Mouse (Mus musculus) heart, embryonic 12.5 days (tissue): ENCODE results near the gene Fkbp2. TPM values are rescaled to one million over a fixed set of nuclear protein-coding genes. Genes with fewer than 3 reads are reported as not detected.

Experiments used
- ATAC-seq: fragments of 200-750 bp; cut with Nextera tagmentation; 2 replicates; pipeline ENCODE4 v1.8.0; 2017; ENCODE audit warnings: moderate TSS enrichment, moderate library complexity; ENCODE audit not compliant: insufficient number of reproducible peaks, low FRiP score
- H3K27ac ChIP-seq: fragments of 300-500 bp; sonication (generic); 2 replicates; pipeline ENCODE4 v1.5.1; 2016; ENCODE audit warnings: mild to moderate bottlenecking, moderate library complexity; ENCODE audit not compliant: poor library complexity, severe bottlenecking
- H3K27me3 ChIP-seq: fragments of 300-500 bp; sonication (generic); replicated peaks from 2 replicates; pipeline ENCODE4 v1.6.1; 2016; ENCODE audit warnings: mild to moderate bottlenecking, moderate library complexity
- H3K36me3 ChIP-seq: fragments of 300-500 bp; sonication (generic); 2 replicates; pipeline ENCODE4 v1.6.1; 2016; ENCODE audit warnings: mild to moderate bottlenecking, moderate library complexity
- H3K4me1 ChIP-seq: fragments of 300-500 bp; sonication (generic); replicated peaks from 2 replicates; pipeline ENCODE4 v1.6.1; 2016; ENCODE audit warnings: mild to moderate bottlenecking
- H3K4me2 ChIP-seq: fragments of 300-500 bp; sonication (generic); 2 replicates; pipeline ENCODE4 v1.6.1; 2016; ENCODE audit warnings: mild to moderate bottlenecking, moderate library complexity
- H3K4me3 ChIP-seq: fragments of 300-500 bp; sonication (generic); 2 replicates; pipeline ENCODE4 v1.5.1; 2016; ENCODE audit warnings: mild to moderate bottlenecking
- H3K9ac ChIP-seq: fragments of 300-500 bp; sonication (generic); 2 replicates; pipeline ENCODE4 v1.6.1; 2016; ENCODE audit warnings: mild to moderate bottlenecking, moderate library complexity
- H3K9me3 ChIP-seq: fragments of 300-500 bp; sonication (generic); replicated peaks from 2 replicates; pipeline ENCODE4 v1.6.1; 2016; ENCODE audit warnings: mild to moderate bottlenecking, moderate library complexity
- WGBS: fragments of 180-500 bp; shearing (Covaris S2); methylation state at CpG from one replicate; pipeline ENCODE4 v1.1.7; 2016; 5-methylcytosine and 5-hydroxymethylcytosine counted together
- polyA plus RNA-seq: library from polyadenylated mRNA; unstranded; fragments of >200 nt; fragmentation: Nextera tagmentation; extraction: Ambion mirVana; gene quantifications from 2 replicates; pipeline ENCODE4 v1.2.1, GENCODE M21; 2016

Gene Fkbp2
- polyA plus RNA-seq, 1 experiment from 2014 or later = 81.9 TPM

- WGBS = under 1% methylated on average over 20 of the region's 20 CpGs
- no peak for ATAC-seq
- H3K9me3 ChIP-seq = no peaks in the 10 kb centered on the region
- peak overlapping the region; percentile 63 for H3K4me3 ChIP-seq
- peak overlapping the region; percentile 81 for H3K4me2 ChIP-seq
- peaks cover 25% of the 10 kb centered on the region for H3K36me3 ChIP-seq
- peaks cover 46% of the 10 kb centered on the region for H3K4me1 ChIP-seq
- no peaks in the 10 kb centered on the region for H3K27me3 ChIP-seq
- peak overlapping the region; percentile 77 for H3K9ac ChIP-seq
- H3K27ac ChIP-seq = no peak overlapping the region
Observed at GRCm38 (mm10) chr19:6969291-6969664, 11.0 kb downstream of the Fkbp2 start.

DNA sequence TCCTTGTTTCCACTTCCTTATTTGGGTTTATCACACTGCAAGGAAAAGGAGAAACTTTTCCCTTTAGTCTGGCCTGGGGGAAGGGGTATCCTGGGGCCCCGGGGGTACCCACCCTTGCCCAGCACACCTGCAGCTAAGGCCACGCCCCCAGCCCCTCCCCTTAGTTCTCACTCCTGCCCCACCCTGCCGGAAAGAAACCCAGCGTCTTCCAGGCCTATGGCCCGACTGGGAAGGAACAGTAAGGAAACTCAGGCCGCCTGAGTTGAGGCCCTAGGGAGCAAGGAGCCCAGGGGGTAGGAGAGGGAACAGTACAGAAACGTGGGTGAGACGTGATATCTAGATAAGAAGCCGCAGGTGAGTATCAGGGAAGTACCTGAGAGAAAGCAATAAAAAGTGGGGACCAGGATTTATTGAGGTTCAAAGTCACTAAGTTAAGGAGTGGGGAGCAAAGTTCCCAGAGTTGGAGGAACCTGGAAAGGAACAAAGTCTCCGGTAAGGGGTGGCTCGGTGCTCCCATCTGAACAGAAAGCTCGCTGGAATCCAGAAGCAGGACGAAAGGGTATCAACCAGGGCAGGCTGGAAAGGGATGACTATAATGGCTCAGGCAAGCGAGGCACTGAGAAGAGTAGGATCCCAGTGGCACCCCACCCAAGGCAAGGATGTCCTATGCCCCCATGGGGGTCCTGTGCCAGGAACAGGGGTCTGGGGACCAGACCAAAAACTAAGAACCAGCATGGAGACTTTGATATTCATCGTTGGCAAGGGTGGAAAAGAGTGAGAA, 11.6 kb downstream of the Fkbp2 start:
- Histone ChIP-seq H3K27me3 (no peaks in the 10 kb centered on the region), H3K36me3 (peaks cover 31% of the 10 kb centered on the region), H3K4me3 (peak overlapping the region; percentile 63), H3K4me2 (peak overlapping the region; percentile 81), H3K9ac (peak overlapping the region; percentile 77), H3K9me3 (no peaks in the 10 kb centered on the region), H3K4me1 (peaks cover 42% of the 10 kb centered on the region), H3K27ac (no peak overlapping the region)
- no peak for ATAC-seq
- WGBS = 12% methylated on average over 15 of the region's 15 CpGs

DNA sequence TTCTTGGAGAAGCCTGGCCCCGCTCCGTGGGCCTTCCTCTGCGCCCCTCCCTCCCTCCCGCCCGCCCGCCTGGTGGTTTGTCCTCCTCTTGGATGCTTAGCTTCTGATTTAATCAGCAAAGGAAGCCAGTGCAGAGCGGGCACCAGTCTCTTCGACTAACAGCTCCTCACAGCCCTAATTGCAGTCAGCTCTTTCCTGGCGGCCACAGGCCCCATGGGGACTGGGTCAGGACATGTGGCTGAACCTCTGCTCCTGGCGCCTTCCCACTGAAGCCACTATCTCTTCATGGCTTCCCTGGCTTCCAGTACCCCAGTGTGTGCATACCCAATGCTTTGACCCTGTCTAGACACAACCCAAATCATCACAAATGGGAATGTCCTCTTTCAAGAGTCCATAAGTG, 23.8 kb downstream of the Fkbp2 start:
- no peak for ATAC-seq
- peaks cover 65% of the 10 kb centered on the region for H3K36me3 ChIP-seq
- 73% methylated on average over 10 of the region's 10 CpGs for WGBS

GRCm38 (mm10) chr19:6955424-6955823, 24.9 kb downstream of the Fkbp2 start:
- H3K4me1 ChIP-seq = peaks cover 35% of the 10 kb centered on the region
- no peak overlapping the region for H3K4me3 ChIP-seq
- ATAC-seq = no peak
- H3K36me3 ChIP-seq = peaks cover 61% of the 10 kb centered on the region
- 61% methylated on average over 7 of the region's 7 CpGs for WGBS
- H3K4me2 ChIP-seq = no peak overlapping the region
- H3K27me3 ChIP-seq = no peaks in the 10 kb centered on the region
- no peak overlapping the region for H3K9ac ChIP-seq
- no peak overlapping the region for H3K27ac ChIP-seq
- no peaks in the 10 kb centered on the region for H3K9me3 ChIP-seq

More for the DNA sequence above, 23.8 kb downstream of the Fkbp2 start:
- Histone ChIP-seq H3K4me2 (no peak overlapping the region), H3K27me3 (no peaks in the 10 kb centered on the region), H3K9ac (no peak overlapping the region), H3K27ac (no peak overlapping the region), H3K4me3 (no peak overlapping the region), H3K4me1 (peaks cover 35% of the 10 kb centered on the region), H3K9me3 (no peaks in the 10 kb centered on the region)

GRCm38 (mm10) chr19:6954046-6954445, 26.3 kb downstream of the Fkbp2 start:
- Histone ChIP-seq H3K27ac (no peak overlapping the region), H3K4me1 (peaks cover 44% of the 10 kb centered on the region), H3K9ac (no peak overlapping the region), H3K27me3 (no peaks in the 10 kb centered on the region), H3K9me3 (no peaks in the 10 kb centered on the region), H3K36me3 (peaks cover 47% of the 10 kb centered on the region), H3K4me3 (no peak overlapping the region), H3K4me2 (no peak overlapping the region)
- no peak for ATAC-seq
- WGBS = 63% methylated on average over 9 of the region's 9 CpGs

- H3K4me1 ChIP-seq = peaks cover 44% of the 10 kb centered on the region
- 1% methylated on average over 3 of the region's 3 CpGs for WGBS
- ATAC-seq = no peak; the same call in 1 of the 2 replicates
Observed at GRCm38 (mm10) chr19:6952712-6953037, 27.6 kb downstream of the Fkbp2 start.

DNA sequence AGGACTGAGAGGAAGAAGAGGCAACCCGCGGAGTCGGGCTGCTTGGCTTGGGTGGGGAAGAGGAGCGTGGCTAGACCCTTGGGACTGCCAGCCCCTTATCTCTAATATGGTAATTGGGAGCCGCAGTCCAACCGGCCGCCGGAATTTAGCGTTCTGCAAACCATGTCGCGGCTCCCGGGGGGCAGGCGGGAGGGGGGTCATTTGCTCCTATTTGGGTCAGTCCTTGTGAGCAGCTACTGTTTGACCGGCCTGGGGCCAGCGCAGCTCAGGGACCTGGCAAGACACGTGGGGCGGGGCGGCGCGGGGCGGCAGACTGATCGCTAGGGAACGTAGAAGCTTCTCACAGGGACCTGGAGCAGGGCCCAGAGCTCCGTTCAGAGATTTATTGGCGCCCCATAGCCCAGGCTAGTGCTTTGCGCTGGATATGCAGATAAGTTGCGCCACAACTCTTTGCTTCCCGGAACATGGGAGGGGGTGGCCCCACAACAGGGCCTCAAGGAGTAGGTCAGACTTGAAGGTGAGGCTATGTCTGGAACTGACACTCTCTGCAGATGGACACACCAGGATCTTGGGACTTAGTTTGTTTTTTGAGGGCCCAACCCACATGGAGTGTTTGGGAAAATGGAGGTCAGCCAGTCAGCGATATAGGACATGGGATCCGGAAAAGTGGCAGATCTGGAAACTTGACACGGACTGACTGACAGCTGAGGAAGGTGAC, 28.1 kb downstream of the Fkbp2 start:
- H3K4me1 ChIP-seq = peaks cover 44% of the 10 kb centered on the region
- peaks cover 28% of the 10 kb centered on the region for H3K36me3 ChIP-seq
- H3K4me2 ChIP-seq = peak overlapping the region; percentile 78
- no peaks in the 10 kb centered on the region for H3K9me3 ChIP-seq
- peak overlapping the region; percentile 80 for H3K9ac ChIP-seq
- H3K4me3 ChIP-seq = peak overlapping the region; percentile 63
- peak overlapping the region; percentile 98 for H3K27ac ChIP-seq
- peak; percentile 43 for ATAC-seq
- WGBS = 1% methylated on average over 31 of the region's 31 CpGs
- H3K27me3 ChIP-seq = no peaks in the 10 kb centered on the region

More at GRCm38 (mm10) chr19:6952712-6953037, 27.6 kb downstream of the Fkbp2 start:
- peak overlapping the region; percentile 98 for H3K27ac ChIP-seq
- H3K36me3 ChIP-seq = peaks cover 33% of the 10 kb centered on the region
- H3K4me2 ChIP-seq = peak overlapping the region; percentile 78
- no peaks in the 10 kb centered on the region for H3K9me3 ChIP-seq
- peak overlapping the region; percentile 80 for H3K9ac ChIP-seq
- H3K27me3 ChIP-seq = no peaks in the 10 kb centered on the region
- H3K4me3 ChIP-seq = peak overlapping the region; percentile 63

DNA sequence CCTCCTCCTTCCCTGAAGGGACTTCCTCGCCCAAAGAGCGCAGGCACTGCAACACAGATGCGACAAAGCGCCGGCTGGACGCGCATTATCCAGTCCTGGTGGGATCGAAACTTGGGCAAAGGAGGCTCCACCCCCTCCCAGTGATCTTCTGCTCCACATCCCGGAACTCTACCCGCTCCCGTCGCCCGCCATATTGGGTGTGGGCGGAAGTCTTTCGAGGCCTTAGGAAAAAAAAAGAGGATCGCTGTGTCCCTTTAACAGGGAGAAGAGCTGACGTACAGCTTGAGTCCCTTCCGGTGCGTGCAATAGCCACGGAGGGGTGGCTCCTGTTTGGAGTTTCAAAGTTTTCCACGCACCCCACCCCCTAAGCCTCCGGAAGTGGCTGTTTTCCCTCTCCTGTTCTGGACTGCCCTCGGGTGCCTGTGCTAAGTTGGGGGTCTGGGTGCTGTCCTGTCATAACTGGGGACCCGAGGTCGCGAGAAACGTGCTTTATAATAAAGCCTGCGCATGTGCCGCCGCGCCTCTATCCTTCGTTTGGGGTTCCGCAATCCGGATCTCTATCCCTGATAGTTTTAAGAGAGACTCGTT, 28.8 kb downstream of the Fkbp2 start:
- H3K9me3 ChIP-seq = no peaks in the 10 kb centered on the region
- peak overlapping the region; percentile 98 for H3K27ac ChIP-seq
- H3K4me3 ChIP-seq = peak overlapping the region; percentile 63
- no peaks in the 10 kb centered on the region for H3K27me3 ChIP-seq
- H3K4me2 ChIP-seq = peak overlapping the region; percentile 78
- peaks cover 44% of the 10 kb centered on the region for H3K4me1 ChIP-seq
- ATAC-seq = peak; percentile 78
- peaks cover 22% of the 10 kb centered on the region for H3K36me3 ChIP-seq
- WGBS = under 1% methylated on average over 35 of the region's 35 CpGs
- peak overlapping the region; percentile 80 for H3K9ac ChIP-seq

- peaks cover 22% of the 10 kb centered on the region for H3K36me3 ChIP-seq
- peak overlapping the region; percentile 63 for H3K4me3 ChIP-seq
- peaks cover 40% of the 10 kb centered on the region for H3K4me1 ChIP-seq
- peak overlapping the region; percentile 78 for H3K4me2 ChIP-seq
- H3K9ac ChIP-seq = peak overlapping the region; percentile 80
- WGBS = 0% methylated on average over 28 of the region's 28 CpGs
- peak overlapping the region; percentile 98 for H3K27ac ChIP-seq
- no peaks in the 10 kb centered on the region for H3K9me3 ChIP-seq
- H3K27me3 ChIP-seq = no peaks in the 10 kb centered on the region
- ATAC-seq = peak; percentile 15
Observed at GRCm38 (mm10) chr19:6950613-6951153, 29.6 kb downstream of the Fkbp2 start.

DNA sequence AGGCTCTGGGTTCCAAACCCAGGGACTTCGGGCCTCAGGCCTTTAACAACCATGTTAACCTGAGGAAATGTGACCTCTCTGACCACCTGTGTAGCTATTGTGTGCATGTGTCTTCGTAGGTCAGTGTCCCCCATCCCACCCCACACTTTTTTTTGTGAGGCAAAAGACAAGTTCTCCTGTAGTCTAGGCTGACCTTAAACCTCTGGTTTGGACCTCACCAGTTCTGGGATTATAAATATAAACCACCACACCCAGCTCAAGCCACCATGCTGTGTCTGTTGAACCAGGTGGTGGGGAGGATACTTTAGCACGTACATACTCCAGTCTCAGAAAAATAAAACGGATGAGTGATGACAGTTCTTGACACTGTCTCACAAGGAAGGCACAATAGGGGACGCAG, 30.4 kb downstream of the Fkbp2 start:
- Histone ChIP-seq H3K27me3 (no peaks in the 10 kb centered on the region), H3K27ac (peak overlapping the region; percentile 98), H3K4me2 (peak overlapping the region; percentile 78), H3K36me3 (peaks cover 21% of the 10 kb centered on the region), H3K9me3 (no peaks in the 10 kb centered on the region), H3K4me3 (peak overlapping the region; percentile 63), H3K9ac (0 out of 2 replicates have a peak overlapping the region, but pooled peaks have one; percentile 80), H3K4me1 (peaks cover 32% of the 10 kb centered on the region)
- no peak for ATAC-seq
- 60% methylated on average over 5 of the region's 5 CpGs for WGBS

- Histone ChIP-seq H3K9me3 (no peaks in the 10 kb centered on the region), H3K4me2 (0 out of 2 replicates have a peak overlapping the region, but pooled peaks have one; percentile 78), H3K27me3 (no peaks in the 10 kb centered on the region), H3K36me3 (peaks cover 19% of the 10 kb centered on the region), H3K4me1 (peaks cover 28% of the 10 kb centered on the region), H3K9ac (no peak overlapping the region), H3K27ac (no peak overlapping the region), H3K4me3 (no peak overlapping the region)
- 92% methylated on average over 5 of the region's 5 CpGs for WGBS
- ATAC-seq = no peak
Observed at GRCm38 (mm10) chr19:6949532-6949931, 30.8 kb downstream of the Fkbp2 start.
